Mouse (Mus musculus) brown adipose tissue, adult 24 weeks (tissue): ENCODE measurements around the gene Clec4b1. TPM values are rescaled to one million over a fixed set of nuclear protein-coding genes. Genes with fewer than 3 reads are reported as not detected.
A peak's percentile ranks its signal among the peaks of the same experiment; 100 is the strongest.
"Not testable (repeated sequence)": the region's sequence is repeated elsewhere in the genome, so short reads cannot be mapped to it uniquely, and the experiment has no call there.

Experiments used
- H3K27ac ChIP-seq: fragments of 200-500 bp; replicated peaks from 2 replicates; pipeline ENCODE4 v1.5.1; 2012; ENCODE audit warnings: low read depth, mild to moderate bottlenecking, low read length
- H3K4me1 ChIP-seq: fragments of 200-500 bp; 2 replicates; pipeline ENCODE4 v1.6.1; 2012; ENCODE audit warnings: low read length, mixed read lengths; ENCODE audit not compliant: control insufficient read depth, insufficient read depth, insufficient read length
- H3K4me3 ChIP-seq: fragments of 200-500 bp; 2 replicates; pipeline ENCODE4 v1.5.1; 2012; ENCODE audit warnings: low read depth, mild to moderate bottlenecking, low read length, moderate library complexity; ENCODE audit not compliant: insufficient read depth
- polyA plus RNA-seq: library from polyadenylated mRNA; stranded (reverse); fragments of >200 nt; gene quantifications from 2 replicates; pipeline ENCODE4 v1.2.4, GENCODE M21; 2012; ENCODE audit not compliant: missing spikeins, insufficient read depth, insufficient read length

The Clec4b1 gene
- 1.9 and 4.6 TPM in 2 replicates for polyA plus RNA-seq

DNA sequence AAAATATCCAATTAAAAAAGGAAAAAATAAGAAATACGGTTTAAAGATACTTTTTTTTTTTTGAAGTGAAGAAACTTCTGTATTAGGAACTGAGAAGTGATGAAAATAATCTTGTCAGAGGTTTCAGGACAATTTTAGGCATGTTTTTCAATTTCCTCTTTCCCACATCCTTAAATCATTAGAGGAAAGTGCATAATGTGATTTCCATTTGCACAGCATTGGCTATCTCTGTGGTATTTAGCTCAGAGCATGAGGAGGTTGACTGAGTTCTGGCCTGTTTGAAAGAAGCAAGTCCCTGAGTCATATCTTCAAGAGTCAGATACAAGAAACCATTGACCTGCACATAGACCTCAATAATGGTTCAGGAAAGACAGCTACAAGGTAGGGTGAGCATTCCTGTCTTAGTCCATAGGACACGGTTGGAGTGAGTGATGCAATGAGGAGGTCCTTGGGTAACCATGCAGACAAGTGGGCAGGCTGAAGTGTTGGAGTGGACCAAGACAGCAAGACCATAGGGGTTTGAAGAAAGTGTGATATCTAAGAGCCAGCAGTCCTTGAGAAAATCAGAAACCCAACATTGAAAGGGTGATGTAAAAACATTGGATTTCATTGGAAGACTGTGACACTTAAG lies at the start of gene Clec4b1:
Gene Clec4b1, plus strand, starts transcription at position 221 of the 631 bp plus-strand sequence.
- H3K4me1 ChIP-seq, result no peaks in the 10 kb centered on the region
- H3K27ac ChIP-seq, result peak within 1 kb of the TSS; percentile 75
- H3K4me3 ChIP-seq, result peak within 1 kb of the TSS; percentile 33

DNA sequence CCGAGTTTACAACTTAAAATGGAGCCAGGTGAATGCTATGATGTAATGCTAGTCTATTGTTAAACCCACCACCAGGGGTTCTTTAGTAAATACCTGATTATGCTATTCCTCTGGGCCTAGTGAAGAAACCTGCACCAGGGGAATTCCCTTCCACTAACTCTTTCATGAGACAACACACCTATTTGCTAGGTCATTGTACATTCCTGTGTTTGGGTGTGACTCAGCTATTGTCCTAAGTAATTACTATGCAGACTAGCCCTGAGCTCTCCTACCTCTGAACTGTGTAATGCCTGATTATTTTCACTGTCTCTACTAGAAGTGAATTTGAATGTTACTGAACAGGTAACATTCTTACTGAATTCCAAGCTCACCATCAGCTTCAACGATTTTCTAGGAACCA lies 45.1 kb upstream of the Clec4b1 start:
- H3K4me1 ChIP-seq, H3K27ac ChIP-seq, H3K4me3 ChIP-seq: not testable (repeated sequence)

DNA sequence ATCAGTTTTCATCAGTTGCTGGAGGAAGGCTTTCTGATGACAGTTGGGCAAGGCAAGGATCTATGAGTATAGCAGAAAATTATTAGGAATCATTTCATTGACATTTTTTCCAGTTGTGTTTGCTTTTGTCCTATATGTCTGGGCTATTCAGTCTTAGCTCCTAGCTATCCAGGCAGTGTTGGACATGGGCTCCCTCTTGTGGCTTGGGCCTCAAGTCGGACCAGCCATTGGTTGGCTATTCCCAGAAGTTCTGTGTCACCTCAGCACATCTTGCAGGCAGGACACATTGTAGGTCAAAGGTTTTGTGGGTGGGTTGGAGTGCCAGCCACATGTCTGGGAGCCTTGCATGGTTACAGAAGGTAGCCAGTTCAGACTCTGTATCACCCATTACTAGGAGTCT lies 44.2 kb upstream of the Clec4b1 start:
- Histone ChIP-seq H3K4me1 (no peaks in the 10 kb centered on the region), H3K4me3 (no peak overlapping the region), H3K27ac (no peak overlapping the region)

DNA sequence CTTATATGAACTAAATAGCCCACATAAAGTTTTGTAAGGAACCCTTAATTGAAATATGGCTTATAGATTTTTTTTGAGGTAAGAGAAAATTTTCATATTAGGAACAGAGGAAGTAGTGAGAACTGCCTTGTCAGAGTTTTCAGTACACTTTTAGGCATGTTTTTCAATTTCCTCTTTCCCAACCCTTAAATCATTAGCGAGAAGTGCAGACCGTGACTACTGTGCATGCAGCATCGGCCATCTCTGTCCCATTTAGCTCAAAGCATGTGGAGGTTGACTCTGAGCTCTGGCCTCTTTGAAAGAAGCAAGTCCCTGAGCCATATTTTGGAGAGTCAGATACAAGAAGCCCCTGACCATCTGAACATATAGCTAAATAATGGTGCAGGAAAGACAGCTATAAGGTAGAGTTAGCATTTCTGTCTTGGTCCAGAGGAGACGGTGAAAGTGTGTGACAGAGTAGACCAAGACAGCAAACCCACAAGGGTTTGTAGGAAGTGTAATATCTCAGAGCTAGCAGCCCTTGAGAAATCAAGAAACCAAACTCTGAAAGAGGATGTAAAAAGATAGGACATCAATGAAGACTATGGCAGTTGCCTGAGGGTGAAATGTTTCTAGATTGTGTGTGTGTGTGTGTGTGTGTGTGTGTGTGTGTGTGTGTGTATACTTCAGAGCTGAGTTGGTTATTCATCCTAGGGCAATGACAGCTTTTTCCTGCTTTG lies 45.5 kb downstream of the Clec4b1 start:
- Histone ChIP-seq H3K4me3 (no peak overlapping the region), H3K4me1 (no peaks in the 10 kb centered on the region), H3K27ac (peak overlapping the region; percentile 31; the same call in 1 of the 2 replicates)

DNA sequence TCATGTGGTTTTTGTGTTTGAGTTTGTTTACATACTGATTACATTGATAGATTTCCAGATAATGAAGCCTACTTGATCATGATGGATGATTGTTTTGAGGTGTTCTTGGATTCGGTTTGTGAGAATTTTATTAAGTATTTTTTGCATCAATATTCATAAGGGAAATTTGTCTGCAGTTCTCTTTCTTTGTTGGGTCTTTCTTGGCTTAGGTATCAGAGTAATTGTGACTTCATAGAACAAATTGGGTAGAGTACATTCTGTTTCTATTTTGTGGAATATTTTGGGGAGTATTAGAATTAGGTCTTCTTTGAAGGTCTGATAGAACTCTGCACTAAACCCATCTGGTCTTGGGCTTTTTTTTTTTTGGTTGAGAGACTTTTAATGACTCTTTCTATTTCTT lies 56.4 kb downstream of the Clec4b1 start, which contains the start of gene Clec4a2:
Gene Clec4a2, plus strand, starts transcription at position 301 of the 400 bp plus-strand sequence.
- H3K4me1 ChIP-seq, H3K27ac ChIP-seq, H3K4me3 ChIP-seq: not testable (repeated sequence)

Other genes with a start within 250 kb of the Clec4b1 start
- gene Slc2a3, start 248.3 kb upstream of the Clec4b1 start, polyA plus RNA-seq, result 0.83 and 2.9 TPM in 2 replicates
- 7.6 and 10.5 TPM in 2 replicates for gene Foxj2, start 230.0 kb upstream of the Clec4b1 start, polyA plus RNA-seq
- gene C3ar1, start 193.8 kb upstream of the Clec4b1 start, polyA plus RNA-seq, result 3.3 and 4.4 TPM in 2 replicates
- gene Necap1, start 175.5 kb upstream of the Clec4b1 start, polyA plus RNA-seq, result 16.3 and 20.4 TPM in 2 replicates
- gene Clec4a1, start 128.1 kb upstream of the Clec4b1 start, polyA plus RNA-seq, result 6.4 and 8.5 TPM in 2 replicates
- gene Clec4a3, start 97.4 kb upstream of the Clec4b1 start, polyA plus RNA-seq, result 4.0 and 5.1 TPM in 2 replicates
- gene Clec4a4, start 59.6 kb upstream of the Clec4b1 start, polyA plus RNA-seq, result not detected in 2 replicates
- gene Clec4a2, start 56.5 kb downstream of the Clec4b1 start, polyA plus RNA-seq, result 4.4 and 13.6 TPM in 2 replicates
- gene Clec4b2, start 122.9 kb downstream of the Clec4b1 start, polyA plus RNA-seq, result not detected in 2 replicates
- gene Clec4n, start 179.9 kb downstream of the Clec4b1 start, polyA plus RNA-seq, result 0.95 and 2.8 TPM in 2 replicates
- gene Clec4d, start 212.1 kb downstream of the Clec4b1 start, polyA plus RNA-seq, result not detected in 2 replicates
- gene Clec4e, start 239.9 kb downstream of the Clec4b1 start, polyA plus RNA-seq, result 0.46 TPM in 1 of 2 replicates, not detected in the other